Mouse (Mus musculus) lung, postnatal 14 days (tissue): ENCODE results near the gene Nmu.

Experiments used
- DNase-seq: peaks from one replicate; pipeline ENCODE4 v3.0.0; 2021

The Nmu gene

DNA sequence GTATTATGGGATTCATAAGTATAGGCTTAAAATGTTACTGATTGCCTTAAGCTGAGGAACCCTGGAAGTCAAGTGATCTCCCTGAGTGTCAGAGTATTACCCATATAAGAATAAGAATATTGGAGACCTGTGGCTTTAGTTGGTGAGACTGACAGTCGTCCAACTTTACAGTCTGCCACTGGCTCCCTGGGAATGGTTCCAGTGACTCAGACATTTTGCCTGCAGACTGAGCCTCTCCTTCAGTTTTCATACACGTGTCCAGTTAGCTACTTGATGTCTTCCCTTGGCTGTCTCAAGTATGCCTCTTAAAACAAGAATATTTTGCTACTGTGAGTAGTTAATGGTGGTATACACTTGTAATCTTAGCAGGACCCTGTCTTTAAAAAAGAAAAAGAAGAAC lies 55.4 kb downstream of the Nmu start:
- no peak for DNase-seq

- DNase-seq: no peak
Observed at GRCm38 (mm10) chr5:76306261-76306660, 57.3 kb downstream of the Nmu start.

DNA sequence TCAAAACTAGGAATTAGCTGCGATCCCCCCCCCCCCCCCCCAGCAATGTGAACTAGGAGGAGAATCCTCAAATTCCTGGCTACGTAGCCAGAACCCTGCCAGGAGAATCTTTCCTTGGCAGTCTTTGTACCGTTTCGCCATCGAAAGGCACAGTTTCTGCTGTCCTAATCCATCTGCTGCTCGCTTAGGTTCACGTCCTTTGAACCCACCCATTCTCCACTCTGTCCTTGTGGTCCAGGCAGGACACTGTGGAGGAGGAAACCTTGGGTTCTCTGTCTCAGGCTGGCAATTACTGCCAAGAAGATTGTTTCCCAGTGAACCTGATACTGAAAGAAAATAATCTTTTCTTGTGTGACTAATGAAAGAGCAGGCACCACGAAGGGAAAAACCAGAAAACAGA lies 58.0 kb downstream of the Nmu start:
- peak; percentile 15 for DNase-seq

GRCm38 (mm10) chr5:76304452-76305341 lies 58.9 kb downstream of the Nmu start, which contains the start of gene Clock:
Gene Clock (minus strand): TSS chr5:76304792.
- peak; percentile 90 for DNase-seq

DNA sequence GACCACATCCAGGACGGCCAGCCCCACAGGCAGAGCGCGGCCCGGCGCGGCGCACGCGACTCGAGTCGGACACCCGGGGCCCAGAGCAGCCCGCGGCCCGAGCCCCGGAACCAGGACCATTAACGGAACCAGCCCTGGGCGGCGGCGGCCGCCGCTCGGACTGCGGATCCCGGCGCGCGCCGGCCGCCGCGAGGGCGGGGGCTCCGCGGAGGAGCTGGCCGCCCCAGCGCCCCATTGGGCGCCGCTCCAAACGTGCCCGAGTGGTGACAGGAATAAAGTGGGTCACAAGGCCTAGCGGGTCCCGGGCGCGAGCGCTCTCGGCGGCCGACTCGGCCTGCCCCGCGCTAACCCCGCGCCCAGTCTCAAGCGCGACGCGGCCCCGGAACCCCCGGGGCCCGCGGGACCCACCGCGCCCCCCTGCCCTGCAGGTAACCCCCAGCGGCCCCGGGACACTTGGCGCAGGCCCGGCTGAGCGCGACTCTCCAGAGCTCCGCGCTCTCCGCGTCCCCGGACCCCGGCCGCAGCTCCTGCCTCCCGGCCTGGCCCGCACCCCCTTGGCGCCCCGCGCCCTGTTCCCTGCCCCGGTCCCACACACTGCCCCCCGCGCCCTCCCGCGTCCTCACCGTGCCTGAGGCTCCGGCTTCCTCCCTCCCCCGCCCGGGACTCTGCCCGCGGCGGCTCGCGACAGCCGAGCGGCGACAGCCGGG lies 59.7 kb downstream of the Nmu start:
- DNase-seq: peak; percentile 89

- no peak for DNase-seq
Observed at GRCm38 (mm10) chr5:76303379-76303744, 60.2 kb downstream of the Nmu start.

- DNase-seq: no peak
Observed at GRCm38 (mm10) chr5:76302009-76302408, 61.6 kb downstream of the Nmu start.

- DNase-seq: no peak
Observed at GRCm38 (mm10) chr5:76289234-76289691, 74.3 kb downstream of the Nmu start.

- no peak for DNase-seq
Observed at GRCm38 (mm10) chr5:76288256-76288655, 75.3 kb downstream of the Nmu start.

DNA sequence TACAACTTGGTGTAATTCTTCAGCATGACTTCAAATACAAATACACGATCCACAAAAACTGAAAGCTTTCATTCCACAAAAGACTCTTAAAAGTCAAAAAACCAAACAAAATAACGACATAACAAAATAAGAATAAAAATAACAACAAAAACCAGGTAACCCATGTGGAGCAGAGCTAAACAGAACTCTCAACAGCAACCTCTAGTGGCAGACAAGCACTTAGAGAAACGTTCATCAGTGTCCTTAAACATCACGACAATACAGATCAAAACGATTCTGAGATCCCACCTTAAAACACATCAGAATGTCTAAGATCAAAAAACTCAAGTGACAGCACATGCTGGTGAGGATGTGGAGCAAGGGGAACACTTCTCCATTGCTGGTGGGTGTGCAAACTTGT lies 76.5 kb downstream of the Nmu start:
- DNase-seq: no peak

- no peak for DNase-seq
Observed at GRCm38 (mm10) chr5:76285699-76286098, 77.9 kb downstream of the Nmu start.

GRCm38 (mm10) chr5:76283890-76284289 lies 79.7 kb downstream of the Nmu start:
- DNase-seq: no peak
